Mouse (Mus musculus): ENCODE results near the gene Wipf3. TPM values are rescaled to one million over a fixed set of nuclear protein-coding genes. Genes with fewer than 3 reads are reported as not detected.

The Wipf3 gene
- polyA plus RNA-seq, 1 experiment from 2014 or later = 0.32 TPM

- no peak for ATAC-seq (ENCODE audit: low FRiP score, low TSS enrichment)
- no peaks in the 10 kb centered on the region for H3K36me3 ChIP-seq (ENCODE audit: control insufficient read depth, insufficient read depth, low read length)
- WGBS = 54% methylated on average over 6 of the region's 6 CpGs
- no peaks in the 10 kb centered on the region for H3K4me1 ChIP-seq (replicated peaks; ENCODE audit: control insufficient read depth, insufficient read depth)
- no peak overlapping the region for H3K9ac ChIP-seq (ENCODE audit: low read length)
- DNase-seq (ENCODE audit: low spot score) = no peak
- H3K4me2 ChIP-seq (replicated peaks; ENCODE audit: low read depth) = no peak overlapping the region
- TF ChIP-seq CTCF (IDR thresholded peaks at IDR 0.05; ENCODE audit: low read depth) = no peak
- no peak for TF ChIP-seq EP300 (optimal IDR thresholded peaks at IDR 0.05)
- H3K27me3 ChIP-seq (ENCODE audit: control insufficient read depth, insufficient read depth, low read length) = no peaks in the 10 kb centered on the region
- H3K27ac ChIP-seq (replicated peaks) = no peak overlapping the region
- no peak overlapping the region for H3K4me3 ChIP-seq (ENCODE audit: low read depth, low read length)
- no peaks in the 10 kb centered on the region for H3K9me3 ChIP-seq (ENCODE audit: control insufficient read depth, low read length)
These were observed 73.3 kb downstream of the Wipf3 start for GRCm38 (mm10) chr6:54502661-54503115.

DNA sequence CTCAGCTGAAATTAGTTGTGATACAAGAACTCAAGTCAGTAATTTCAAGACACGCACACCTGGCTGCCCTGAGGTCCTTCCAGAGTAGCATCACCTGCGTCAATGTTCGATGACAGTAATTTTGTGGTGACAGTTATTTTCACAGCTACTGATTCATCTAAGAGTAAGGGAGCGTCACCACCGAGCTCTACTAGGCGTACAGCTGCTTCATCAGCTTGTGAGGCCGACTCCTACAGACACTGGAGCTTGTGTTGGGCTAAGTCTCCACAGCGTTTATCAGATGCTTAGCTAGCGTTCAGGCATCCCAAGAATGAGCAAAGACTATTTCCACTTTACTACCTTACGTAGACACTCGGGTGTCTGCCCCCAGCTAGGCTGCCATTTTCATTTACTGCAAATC is 76.9 kb downstream of the Wipf3 start:
- Histone ChIP-seq H3K27me3 (ENCODE audit: control insufficient read depth, insufficient read depth, low read length) (no peaks in the 10 kb centered on the region), H3K36me3 (ENCODE audit: control insufficient read depth, insufficient read depth, low read length) (no peaks in the 10 kb centered on the region), H3K4me3 (ENCODE audit: low read depth, low read length) (no peak overlapping the region), H3K9me3 (ENCODE audit: control insufficient read depth, low read length) (no peaks in the 10 kb centered on the region), H3K9ac (ENCODE audit: low read length) (no peak overlapping the region), H3K27ac (replicated peaks) (no peak overlapping the region), H3K4me2 (replicated peaks; ENCODE audit: low read depth) (no peak overlapping the region), H3K4me1 (replicated peaks; ENCODE audit: control insufficient read depth, insufficient read depth) (no peaks in the 10 kb centered on the region)
- TF ChIP-seq EP300 (optimal IDR thresholded peaks at IDR 0.05) (no peak), CTCF (IDR thresholded peaks at IDR 0.05; ENCODE audit: low read depth) (no peak)
- DNase-seq (ENCODE audit: low spot score) (no peak), ATAC-seq (ENCODE audit: low FRiP score, low TSS enrichment) (no peak)
- 81% methylated on average over 11 of the region's 11 CpGs for WGBS

- Histone ChIP-seq H3K9me3 (ENCODE audit: control insufficient read depth, low read length) (no peaks in the 10 kb centered on the region), H3K9ac (ENCODE audit: low read length) (no peak overlapping the region), H3K36me3 (ENCODE audit: control insufficient read depth, insufficient read depth, low read length) (no peaks in the 10 kb centered on the region), H3K4me2 (replicated peaks; ENCODE audit: low read depth) (no peak overlapping the region), H3K27ac (replicated peaks) (no peak overlapping the region), H3K4me1 (replicated peaks; ENCODE audit: control insufficient read depth, insufficient read depth) (no peaks in the 10 kb centered on the region), H3K27me3 (ENCODE audit: control insufficient read depth, insufficient read depth, low read length) (no peaks in the 10 kb centered on the region), H3K4me3 (ENCODE audit: low read depth, low read length) (no peak overlapping the region)
- WGBS = 34% methylated on average over 8 of the region's 8 CpGs
- no peak for TF ChIP-seq EP300 (optimal IDR thresholded peaks at IDR 0.05)
- peak; percentile 90 for TF ChIP-seq CTCF (IDR thresholded peaks at IDR 0.05; ENCODE audit: low read depth)
- DNase-seq (ENCODE audit: low spot score) (peak; percentile 58), ATAC-seq (ENCODE audit: low FRiP score, low TSS enrichment) (0 out of 2 replicates have a peak, but pooled peaks have one; percentile 11)
These were observed 77.6 kb downstream of the Wipf3 start for GRCm38 (mm10) chr6:54507002-54507401.

DNA sequence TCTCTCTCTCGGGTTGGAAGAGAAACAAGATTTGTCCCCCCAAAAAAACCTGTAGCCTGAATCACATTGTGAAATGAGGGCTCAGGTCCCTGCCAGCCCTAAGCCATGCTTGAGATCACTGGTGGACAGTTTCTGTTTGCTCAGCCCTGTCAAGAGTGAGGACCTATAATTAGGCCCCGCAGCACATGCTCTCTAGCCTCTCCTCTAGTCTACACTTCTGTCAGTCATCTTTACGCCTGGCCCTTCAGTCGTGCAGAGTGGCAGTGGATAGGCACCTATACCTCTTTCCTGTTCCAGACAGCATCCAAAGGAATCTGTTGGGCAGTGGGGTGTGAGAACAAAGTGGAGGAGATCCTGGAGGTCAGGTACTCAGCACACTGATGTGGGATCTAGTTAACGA is 78.4 kb downstream of the Wipf3 start:
- Histone ChIP-seq H3K4me3 (ENCODE audit: low read depth, low read length) (no peak overlapping the region), H3K4me1 (replicated peaks; ENCODE audit: control insufficient read depth, insufficient read depth) (no peaks in the 10 kb centered on the region), H3K4me2 (replicated peaks; ENCODE audit: low read depth) (no peak overlapping the region), H3K9ac (ENCODE audit: low read length) (no peak overlapping the region), H3K27ac (replicated peaks) (no peak overlapping the region), H3K27me3 (ENCODE audit: control insufficient read depth, insufficient read depth, low read length) (no peaks in the 10 kb centered on the region), H3K9me3 (ENCODE audit: control insufficient read depth, low read length) (no peaks in the 10 kb centered on the region), H3K36me3 (ENCODE audit: control insufficient read depth, insufficient read depth, low read length) (no peaks in the 10 kb centered on the region)
- 53% methylated on average over 5 of the region's 5 CpGs for whole genome bisulfite sequencing
- TF ChIP-seq EP300 (optimal IDR thresholded peaks at IDR 0.05) (no peak), CTCF (IDR thresholded peaks at IDR 0.05; ENCODE audit: low read depth) (no peak)
- DNase-seq (ENCODE audit: low spot score) (no peak), ATAC-seq (ENCODE audit: low FRiP score, low TSS enrichment) (no peak)

GRCm38 (mm10) chr6:54508256-54508793 is 78.9 kb downstream of the Wipf3 start:
- H3K4me3 ChIP-seq (ENCODE audit: low read depth, low read length) = no peak overlapping the region
- 40% methylated on average over 6 of the region's 6 CpGs for WGBS
- no peak overlapping the region for H3K27ac ChIP-seq (replicated peaks)
- H3K9ac ChIP-seq (ENCODE audit: low read length) = no peak overlapping the region
- DNase-seq (ENCODE audit: low spot score) = no peak
- ATAC-seq (ENCODE audit: low FRiP score, low TSS enrichment) = no peak
- H3K4me2 ChIP-seq (replicated peaks; ENCODE audit: low read depth) = no peak overlapping the region
- no peaks in the 10 kb centered on the region for H3K9me3 ChIP-seq (ENCODE audit: control insufficient read depth, low read length)
- H3K27me3 ChIP-seq (ENCODE audit: control insufficient read depth, insufficient read depth, low read length) = no peaks in the 10 kb centered on the region
- TF ChIP-seq CTCF (IDR thresholded peaks at IDR 0.05; ENCODE audit: low read depth) (no peak), EP300 (optimal IDR thresholded peaks at IDR 0.05) (no peak)
- H3K4me1 ChIP-seq (replicated peaks; ENCODE audit: control insufficient read depth, insufficient read depth) = no peaks in the 10 kb centered on the region
- H3K36me3 ChIP-seq (ENCODE audit: control insufficient read depth, insufficient read depth, low read length) = no peaks in the 10 kb centered on the region

- WGBS = 81% methylated on average over 13 of the region's 13 CpGs
- Histone ChIP-seq H3K27ac (replicated peaks) (no peak overlapping the region), H3K36me3 (ENCODE audit: control insufficient read depth, insufficient read depth, low read length) (no peaks in the 10 kb centered on the region), H3K4me2 (replicated peaks; ENCODE audit: low read depth) (no peak overlapping the region), H3K9me3 (ENCODE audit: control insufficient read depth, low read length) (no peaks in the 10 kb centered on the region), H3K4me3 (ENCODE audit: low read depth, low read length) (no peak overlapping the region), H3K9ac (ENCODE audit: low read length) (no peak overlapping the region), H3K4me1 (replicated peaks; ENCODE audit: control insufficient read depth, insufficient read depth) (no peaks in the 10 kb centered on the region), H3K27me3 (ENCODE audit: control insufficient read depth, insufficient read depth, low read length) (no peaks in the 10 kb centered on the region)
- ATAC-seq (ENCODE audit: low FRiP score, low TSS enrichment) (no peak), DNase-seq (ENCODE audit: low spot score) (no peak)
- TF ChIP-seq CTCF (IDR thresholded peaks at IDR 0.05; ENCODE audit: low read depth) = no peak
- TF ChIP-seq EP300 (optimal IDR thresholded peaks at IDR 0.05) = no peak
These were observed 79.9 kb downstream of the Wipf3 start for GRCm38 (mm10) chr6:54509264-54509663.
